Mouse (Mus musculus) spleen, adult 2 months (tissue): ENCODE results near the gene Stab2. TPM values are rescaled to one million over a fixed set of nuclear protein-coding genes. Genes with fewer than 3 reads are reported as not detected.

Source experiments
- DNase-seq, 2 experiments: peaks; one replicate each; pipeline versions ENCODE4 v3.0.0 to v3.0.0-alpha.2; 2012 to 2021; ENCODE audit warnings: low spot score in 2 of 2, low read depth in 1 of 2
- H3K27ac ChIP-seq: fragments of 200-500 bp; 2 replicates; pipeline ENCODE4 v1.5.1; 2012; ENCODE audit warnings: low read length, inconsistent platforms; ENCODE audit not compliant: insufficient read depth
- H3K27me3 ChIP-seq: fragments of 200-500 bp; 2 replicates; pipeline ENCODE4 v1.6.1; 2012; ENCODE audit warnings: mild to moderate bottlenecking, moderate library complexity, low read length, inconsistent platforms; ENCODE audit not compliant: control insufficient read depth, insufficient read depth
- H3K36me3 ChIP-seq: fragments of 200-500 bp; 2 replicates; pipeline ENCODE4 v1.6.1; 2012; ENCODE audit warnings: mild to moderate bottlenecking, low read length, inconsistent platforms; ENCODE audit not compliant: control insufficient read depth, insufficient read depth
- H3K4me1 ChIP-seq: fragments of 200-500 bp; 2 replicates; pipeline ENCODE4 v1.6.1; 2011; ENCODE audit warnings: inconsistent platforms; ENCODE audit not compliant: control insufficient read depth, insufficient read depth, insufficient read length
- H3K4me3 ChIP-seq: fragments of 200-500 bp; 2 replicates; pipeline ENCODE4 v1.5.1; 2011; ENCODE audit warnings: mild to moderate bottlenecking, inconsistent platforms; ENCODE audit not compliant: insufficient read depth, insufficient read length; ENCODE audit errors: extremely low read depth
- CTCF ChIP-seq: fragments of 200-500 bp; IDR thresholded peaks from 2 replicates; pipeline ENCODE4 v1.5.1; 2011; ENCODE audit warnings: mild to moderate bottlenecking, inconsistent platforms; ENCODE audit not compliant: insufficient read depth, insufficient read length, insufficient replicate concordance; ENCODE audit errors: extremely low read depth
- POLR2A ChIP-seq: fragments of 200-500 bp; IDR thresholded peaks from 2 replicates; pipeline ENCODE4 v1.6.1; 2011; ENCODE audit warnings: low read depth, low read length, inconsistent platforms
- WGBS: fragments of 180-500 bp; shearing (Covaris S2); methylation state at CpG from one replicate; pipeline ENCODE4 v1.1.7; 2018; 5-methylcytosine and 5-hydroxymethylcytosine counted together
- polyA plus RNA-seq: library from polyadenylated mRNA; depleted of rRNA; stranded (reverse); fragments of >200 nt; gene quantifications from 2 replicates; pipeline ENCODE4 v1.2.3, GENCODE M21; 2012

The Stab2 gene
- polyA plus RNA-seq, 1 experiment = 71.8 TPM

DNA sequence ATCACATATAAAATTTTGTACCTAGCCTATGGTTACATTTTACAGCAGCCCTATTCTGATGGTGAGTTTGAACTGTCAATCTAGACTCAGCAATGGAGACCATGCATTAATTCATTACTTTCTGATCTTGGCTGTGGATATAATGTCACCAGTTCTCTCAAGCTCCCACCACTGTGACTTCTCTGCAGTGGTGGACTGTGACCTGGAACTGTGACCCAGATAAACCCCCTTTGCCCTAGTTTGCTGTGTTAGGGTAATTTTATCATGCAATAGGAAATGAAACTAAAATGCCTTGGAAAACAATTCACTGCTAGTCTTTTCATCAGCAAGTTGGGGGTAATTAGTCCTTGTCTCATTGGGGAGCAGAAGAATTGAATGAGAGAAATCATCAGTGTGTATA, 126.4 kb downstream of the Stab2 start:
- no peak for TF ChIP-seq POLR2A
- TF ChIP-seq CTCF = no peak
- Histone ChIP-seq H3K4me1 (no peaks in the 10 kb centered on the region), H3K4me3 (no peak overlapping the region), H3K27me3 (no peaks in the 10 kb centered on the region), H3K36me3 (no peaks in the 10 kb centered on the region), H3K27ac (no peak overlapping the region)
- DNase-seq = no peak

GRCm38 (mm10) chr10:86880071-86880806, 127.6 kb downstream of the Stab2 start:
- WGBS = 72% methylated on average over 5 of the region's 5 CpGs
- no peak overlapping the region for H3K27ac ChIP-seq
- H3K36me3 ChIP-seq = no peaks in the 10 kb centered on the region
- TF ChIP-seq CTCF (no peak), POLR2A (no peak)
- no peaks in the 10 kb centered on the region for H3K4me1 ChIP-seq
- H3K4me3 ChIP-seq = no peak overlapping the region
- no peaks in the 10 kb centered on the region for H3K27me3 ChIP-seq
- no peak for DNase-seq

- Histone ChIP-seq H3K4me1 (no peaks in the 10 kb centered on the region), H3K27ac (no peak overlapping the region), H3K36me3 (no peaks in the 10 kb centered on the region), H3K27me3 (no peaks in the 10 kb centered on the region), H3K4me3 (no peak overlapping the region)
- no peak for DNase-seq
- WGBS = 83% methylated on average over 7 of the region's 7 CpGs
- TF ChIP-seq POLR2A (no peak), CTCF (no peak)
Observed at GRCm38 (mm10) chr10:86878721-86879120, 129.1 kb downstream of the Stab2 start.

DNA sequence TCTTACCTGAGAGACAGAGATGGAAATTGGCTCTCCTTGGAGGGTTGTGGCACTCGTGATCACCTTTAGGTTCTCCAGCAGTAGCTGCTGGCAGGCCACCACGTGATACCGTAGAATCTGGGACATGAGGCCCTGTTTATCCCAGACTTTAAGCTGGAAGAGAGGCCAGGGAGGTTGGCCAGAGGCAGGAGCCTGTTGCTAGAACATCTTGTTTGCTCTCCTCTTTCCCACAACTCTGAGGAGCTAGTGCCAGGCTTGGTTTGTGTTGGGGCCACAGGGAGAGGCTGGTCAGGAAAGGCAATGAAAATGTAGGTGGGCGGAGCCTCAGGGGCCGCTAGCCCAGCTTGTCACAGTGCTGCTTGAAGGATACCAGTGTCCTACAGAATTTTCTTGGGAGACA, 135.2 kb downstream of the Stab2 start:
- H3K27me3 ChIP-seq = no peaks in the 10 kb centered on the region
- TF ChIP-seq POLR2A = no peak
- TF ChIP-seq CTCF = no peak
- H3K4me1 ChIP-seq = no peaks in the 10 kb centered on the region
- WGBS = 78% methylated on average over 5 of the region's 5 CpGs
- H3K4me3 ChIP-seq = no peak overlapping the region
- H3K27ac ChIP-seq = no peak overlapping the region
- no peak for DNase-seq
- H3K36me3 ChIP-seq = no peaks in the 10 kb centered on the region

DNA sequence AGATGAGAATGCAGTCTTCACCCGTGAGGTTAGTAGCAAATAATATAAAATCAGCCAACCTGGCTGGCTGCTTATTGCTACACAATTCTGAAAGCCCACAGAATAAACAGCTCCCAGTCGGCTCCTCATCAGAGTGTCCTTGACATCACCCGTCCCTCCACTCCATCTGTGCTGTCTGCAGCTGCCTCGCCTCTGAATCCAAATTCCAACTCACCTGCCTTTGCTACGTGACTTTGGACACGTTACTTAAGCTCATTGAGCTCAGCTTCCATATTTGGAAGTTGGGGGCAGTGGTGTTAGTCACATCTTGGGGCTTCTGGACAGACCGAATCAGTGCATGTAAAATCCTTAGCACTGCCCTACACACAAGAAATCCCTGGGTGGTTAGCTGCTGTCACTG, 135.7 kb downstream of the Stab2 start:
- Histone ChIP-seq H3K4me3 (no peak overlapping the region), H3K27me3 (no peaks in the 10 kb centered on the region), H3K27ac (no peak overlapping the region), H3K36me3 (no peaks in the 10 kb centered on the region), H3K4me1 (no peaks in the 10 kb centered on the region)
- TF ChIP-seq POLR2A (no peak), CTCF (no peak)
- WGBS = 87% methylated on average over 7 of the region's 7 CpGs
- DNase-seq = no peak

GRCm38 (mm10) chr10:86863429-86863828, 144.4 kb downstream of the Stab2 start:
- no peaks in the 10 kb centered on the region for H3K27me3 ChIP-seq
- H3K27ac ChIP-seq = no peak overlapping the region
- WGBS = 93% methylated on average over 6 of the region's 6 CpGs
- no peak for DNase-seq
- H3K4me1 ChIP-seq = no peaks in the 10 kb centered on the region
- H3K36me3 ChIP-seq = no peaks in the 10 kb centered on the region
- TF ChIP-seq POLR2A = no peak
- no peak for TF ChIP-seq CTCF
- H3K4me3 ChIP-seq = no peak overlapping the region

GRCm38 (mm10) chr10:86862496-86862895, 145.3 kb downstream of the Stab2 start:
- no peaks in the 10 kb centered on the region for H3K27me3 ChIP-seq
- no peaks in the 10 kb centered on the region for H3K36me3 ChIP-seq
- no peak for TF ChIP-seq CTCF
- no peak for TF ChIP-seq POLR2A
- no peak overlapping the region for H3K4me3 ChIP-seq
- no peak overlapping the region for H3K27ac ChIP-seq
- no peaks in the 10 kb centered on the region for H3K4me1 ChIP-seq
- no peak for DNase-seq
- WGBS = 87% methylated on average over 6 of the region's 6 CpGs
